Mouse (Mus musculus) left cerebral cortex, adult 2 months (tissue): Measurements from ENCODE around the gene Tmem30a. TPM values are rescaled to one million over a fixed set of nuclear protein-coding genes. Genes with fewer than 3 reads are reported as not detected.
A peak's percentile ranks its signal among the peaks of the same experiment; 100 is the strongest.

ENCODE experiments used
- DNase-seq, 2 experiments: peaks; one replicate each; pipeline ENCODE4 v3.0.0; 2021 to 2022; ENCODE audit warnings: low spot score in 2 of 2, mixed read lengths in 1 of 2; ENCODE audit errors: extremely low spot score in 1 of 2
- H3K27ac ChIP-seq: fragments of 200-600 bp; 2 replicates; pipeline ENCODE4 v1.8.1; 2022
- H3K4me3 ChIP-seq: fragments of 200-600 bp; 2 replicates; pipeline ENCODE4 v1.8.1; 2022
- CTCF ChIP-seq: fragments of 200-600 bp; IDR thresholded peaks from 2 replicates; pipeline ENCODE4 v1.8.1; 2022; ENCODE audit warnings: antibody characterized with exemption, mild to moderate bottlenecking, moderate library complexity
- intact Hi-C: fragments of 180-260 bp; cut with DNase I; formaldehyde crosslinking; loops from one replicate; pipeline ENCODE4 v1.15.1; 2025
- total RNA-seq, 2 experiments: library from RNA; stranded (reverse); gene quantifications; 2 replicates each; pipeline ENCODE4 v1.2.3; 2021

The Tmem30a gene
- total RNA-seq, 2 experiments from 2014 or later = 263 to 274 TPM

GRCm38 (mm10) chr9:79784934-79785793 lies 8.1 kb downstream of the Tmem30a start:
- no peak for TF ChIP-seq CTCF
- Histone ChIP-seq H3K27ac (no peak overlapping the region), H3K4me3 (no peak overlapping the region)
- intact Hi-C loops = no loop called here
- no peak for DNase-seq

- no peak for TF ChIP-seq CTCF
- no peak for DNase-seq
- Histone ChIP-seq H3K4me3 (no peak overlapping the region), H3K27ac (no peak overlapping the region)
- intact Hi-C loops = no loop called here
Observed at GRCm38 (mm10) chr9:79784439-79784838, 8.9 kb downstream of the Tmem30a start.

- H3K4me3 ChIP-seq = no peak overlapping the region
- TF ChIP-seq CTCF = peak; percentile 56
- no peak for DNase-seq
- intact Hi-C loops = no loop called here
- no peak overlapping the region for H3K27ac ChIP-seq
Observed at GRCm38 (mm10) chr9:79779354-79779753, 14.0 kb downstream of the Tmem30a start.

- intact Hi-C loops = no loop called here
- TF ChIP-seq CTCF = no peak
- Histone ChIP-seq H3K4me3 (no peak overlapping the region), H3K27ac (no peak overlapping the region)
- no peak for DNase-seq
Observed at GRCm38 (mm10) chr9:79766991-79767545, 26.2 kb downstream of the Tmem30a start.

- intact Hi-C loops = no loop called here
- Histone ChIP-seq H3K27ac (no peak overlapping the region), H3K4me3 (no peak overlapping the region)
- DNase-seq = no peak
- no peak for TF ChIP-seq CTCF
Observed at GRCm38 (mm10) chr9:79765329-79765728, 28.0 kb downstream of the Tmem30a start.

GRCm38 (mm10) chr9:79762519-79762918 lies 30.8 kb downstream of the Tmem30a start:
- H3K4me3 ChIP-seq = no peak overlapping the region
- no peak overlapping the region for H3K27ac ChIP-seq
- no peak for TF ChIP-seq CTCF
- intact Hi-C loops = no loop called here
- DNase-seq = no peak

GRCm38 (mm10) chr9:79760076-79760475 lies 33.2 kb downstream of the Tmem30a start:
- intact Hi-C loops = no loop called here
- DNase-seq = no peak
- H3K4me3 ChIP-seq = peak overlapping the region; percentile 98
- no peak for TF ChIP-seq CTCF
- H3K27ac ChIP-seq = peak overlapping the region; percentile 83

GRCm38 (mm10) chr9:79759385-79760005 lies 33.8 kb downstream of the Tmem30a start, which contains the start of gene Cox7a2:
Cox7a2 (minus strand) TSS chr9:79759878.
- H3K4me3 ChIP-seq = peak within 1 kb of the TSS; percentile 98
- intact Hi-C loops = loop anchor here (1.0 kb wide), 1 partner anchor 34 kb away; the partner anchor contains the start of gene Tmem30a
- peak within 1 kb of the TSS; percentile 89 for H3K27ac ChIP-seq
- TF ChIP-seq CTCF = no peak
- peak; percentile 92 to 93 for DNase-seq

GRCm38 (mm10) chr9:79755311-79755710 lies 38.0 kb downstream of the Tmem30a start:
- DNase-seq = no peak
- intact Hi-C loops = no loop called here
- H3K27ac ChIP-seq = no peak overlapping the region
- no peak overlapping the region for H3K4me3 ChIP-seq
- no peak for TF ChIP-seq CTCF

- Histone ChIP-seq H3K4me3 (no peak overlapping the region), H3K27ac (no peak overlapping the region)
- no peak for DNase-seq
- no peak for TF ChIP-seq CTCF
- intact Hi-C loops = no loop called here
Observed at GRCm38 (mm10) chr9:79751846-79752245, 41.5 kb downstream of the Tmem30a start.

- intact Hi-C loops = no loop called here
- H3K27ac ChIP-seq = 0 out of 2 replicates have a peak overlapping the region, but pooled peaks have one; percentile 19
- no peak for DNase-seq
- TF ChIP-seq CTCF = no peak
- no peak overlapping the region for H3K4me3 ChIP-seq
Observed at GRCm38 (mm10) chr9:79750709-79751108, 42.6 kb downstream of the Tmem30a start.

GRCm38 (mm10) chr9:79745036-79745435 lies 48.3 kb downstream of the Tmem30a start:
- Histone ChIP-seq H3K4me3 (no peak overlapping the region), H3K27ac (no peak overlapping the region)
- intact Hi-C loops = no loop called here
- TF ChIP-seq CTCF = no peak
- DNase-seq = no peak
